In genomic region chr19:14343890-14344289, GRCm38 (mm10) we compare ENCODE assay signal across 22 mouse cellular contexts.
DNase-seq lines count a peak whose midpoint lies in the region; ATAC-seq and TF ChIP-seq lines count a peak whose summit lies in the region.
"Had no signal": no experiment of that assay in that cellular context is flagged by ENCODE, and none has a peak within 500 bp of the region (broad histone marks: within the 10 kb centered on the region; RNA-seq: fewer than 3 reads in every experiment).

No protein-coding gene starts in this region.

- WGBS in spleen, adult 2 months = 21% methylated on average over 5 of the region's 5 CpGs
- WGBS in kidney, embryonic 16.5 days = 70% methylated on average over 5 of the region's 5 CpGs

- no peak overlapping the region for H3K4me2 ChIP-seq in kidney, embryonic 16.5 days (replicated peaks; ENCODE audit: low read depth, low read length)
- H3K4me2 ChIP-seq: forebrain, embryonic 13.5 days; heart, embryonic 13.5 days; hindbrain, embryonic 12.5 days; intestine, embryonic 15.5 days had no signal

- no peaks in the 10 kb centered on the region for H3K9me3 ChIP-seq in kidney, embryonic 16.5 days (ENCODE audit: low read length)
- H3K9me3 ChIP-seq: embryonic facial prominence, embryonic 10.5 days; forebrain, embryonic 13.5 days; heart, embryonic 13.5 days; hindbrain, embryonic 12.5 days; intestine, embryonic 15.5 days had no signal

- peak in 1 of 2 experiments; percentile 7 for DNase-seq in spleen, adult 2 months (ENCODE audit: low read depth in 1 of 2, low spot score in 2 of 2)
- DNase-seq in spleen, adult 18-20 months = no peak
- DNase-seq in B cell, adult 2 months = peak; percentile 17 to 18
- DNase-seq in T-cell, adult 2 months (ENCODE audit: low spot score) = peak; percentile 10
- DNase-seq in left cerebral cortex, adult 2 months (ENCODE audit: extremely low spot score in 1 of 2, low spot score in 2 of 2) = no peak
- no peak for DNase-seq in gastrocnemius, postnatal 14 days
- DNase-seq: adrenal gland, adult 2 months; adrenal gland, postnatal 25 days; cerebellum, adult 18-20 months; cerebellum, adult 9-11 months; cerebellum, postnatal 36 days; gastrocnemius, postnatal 10 days; heart, postnatal 36 days had no signal

- ATAC-seq in megakaryocyte progenitor cell, adult 5-6 weeks (replicated peaks; ENCODE audit: poor library complexity) = peak; percentile 46; the same call in 1 of the 2 replicates
- no peak for ATAC-seq in kidney, embryonic 16.5 days (ENCODE audit: low FRiP score, low TSS enrichment)
- ATAC-seq: forebrain, embryonic 13.5 days; hindbrain, postnatal 0 days; intestine, embryonic 15.5 days; Patski had no signal

- H3K27me3 ChIP-seq in spleen, adult 2 months (ENCODE audit: control insufficient read depth, insufficient read depth, low read length) = no peaks in the 10 kb centered on the region
- H3K27me3 ChIP-seq in kidney, embryonic 16.5 days (ENCODE audit: insufficient read depth, low read length) = no peaks in the 10 kb centered on the region
- H3K27me3 ChIP-seq: forebrain, embryonic 13.5 days; hindbrain, embryonic 12.5 days; intestine, embryonic 15.5 days had no signal

- TF ChIP-seq POLR2A in spleen, adult 2 months (IDR thresholded peaks at IDR 0.05; ENCODE audit: low read depth, low read length) = no peak

- no peaks in the 10 kb centered on the region for H3K36me3 ChIP-seq in spleen, adult 2 months (ENCODE audit: control insufficient read depth, insufficient read depth, low read length)
- H3K36me3 ChIP-seq in kidney, embryonic 16.5 days (ENCODE audit: insufficient read depth, low read length) = no peaks in the 10 kb centered on the region
- H3K36me3 ChIP-seq: embryonic facial prominence, embryonic 10.5 days; heart, embryonic 13.5 days; hindbrain, embryonic 12.5 days; intestine, embryonic 15.5 days had no signal

- no peak overlapping the region for H3K9ac ChIP-seq in kidney, embryonic 16.5 days (replicated peaks; ENCODE audit: low read length)
- H3K9ac ChIP-seq: forebrain, embryonic 13.5 days; heart, embryonic 13.5 days; hindbrain, embryonic 12.5 days; intestine, embryonic 15.5 days had no signal

- peak overlapping the region; percentile 37 for H3K27ac ChIP-seq in spleen, adult 2 months (ENCODE audit: insufficient read depth, low read length)
- H3K27ac ChIP-seq in left cerebral cortex, adult 2 months = no peak overlapping the region
- H3K27ac ChIP-seq in kidney, embryonic 16.5 days (ENCODE audit: low read length) = no peak overlapping the region
- H3K27ac ChIP-seq: embryonic facial prominence, embryonic 10.5 days; forebrain, embryonic 13.5 days; heart, embryonic 13.5 days; hindbrain, embryonic 12.5 days; hindbrain, postnatal 0 days; intestine, embryonic 15.5 days had no signal

- no peak for TF ChIP-seq CTCF in spleen, adult 2 months (IDR thresholded peaks at IDR 0.05; ENCODE audit: extremely low read depth, insufficient read depth, insufficient read length, insufficient replicate concordance)
- no peak for TF ChIP-seq CTCF in left cerebral cortex, adult 2 months (IDR thresholded peaks at IDR 0.05)

- peaks cover 9% of the 10 kb centered on the region; the same call in 1 of the 2 replicates for H3K4me1 ChIP-seq in spleen, adult 2 months (ENCODE audit: control insufficient read depth, insufficient read depth, insufficient read length)
- no peaks in the 10 kb centered on the region for H3K4me1 ChIP-seq in kidney, embryonic 16.5 days (ENCODE audit: insufficient read depth, low read length)
- H3K4me1 ChIP-seq: embryonic facial prominence, embryonic 10.5 days; forebrain, embryonic 13.5 days; hindbrain, embryonic 12.5 days; intestine, embryonic 15.5 days had no signal

- intact Hi-C loops in left cerebral cortex, adult 2 months (cut with DNase I) = no loop called here
- intact Hi-C loops in gastrocnemius, postnatal 14 days (cut with DNase I; ENCODE audit: low total_unique reads) = no loop called here

- H3K4me3 ChIP-seq in spleen, adult 2 months (ENCODE audit: extremely low read depth, insufficient read depth, insufficient read length) = no peak overlapping the region
- H3K4me3 ChIP-seq in left cerebral cortex, adult 2 months = no peak overlapping the region
- no peak overlapping the region for H3K4me3 ChIP-seq in kidney, embryonic 16.5 days (ENCODE audit: low read length)
- H3K4me3 ChIP-seq: embryonic facial prominence, embryonic 10.5 days; forebrain, embryonic 13.5 days; heart, embryonic 13.5 days; hindbrain, embryonic 12.5 days; intestine, embryonic 15.5 days had no signal

Comparison
In these comparisons a context has a peak if more than half of its experiments do, and no peak if none do; other contexts are left out.
1. DNase-seq: peak in B cell, adult 2 months (2 of 2) and T-cell, adult 2 months (single experiment); none in spleen, adult 18-20 months (0 of 2), left cerebral cortex, adult 2 months (0 of 2) and gastrocnemius, postnatal 14 days (single experiment).